In the genomic region with DNA sequence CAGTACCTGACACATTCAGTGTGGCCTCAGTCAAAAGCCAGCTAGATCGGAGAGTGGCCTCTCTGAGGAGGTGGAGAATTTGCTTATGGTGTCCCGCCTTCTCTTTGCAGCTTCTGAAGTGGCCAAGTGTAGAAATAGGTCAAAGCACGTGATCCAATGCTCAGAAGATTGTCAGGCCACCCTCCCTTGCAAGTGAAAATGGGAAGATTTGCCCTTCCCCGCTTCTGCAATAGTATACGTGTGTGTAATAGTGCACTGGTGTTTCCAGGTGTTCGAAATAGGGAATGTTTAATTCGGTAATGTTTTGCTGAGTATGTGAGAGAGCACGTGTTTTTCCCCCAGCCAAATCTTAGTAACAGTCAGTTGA, we compare ENCODE assay signal across 8 mouse cellular contexts. TPM values are rescaled to one million over a fixed set of nuclear protein-coding genes. Genes with fewer than 3 reads are reported as not detected.
DNase-seq lines count a peak whose midpoint lies in the region; ATAC-seq lines count a peak whose summit lies in the region.

No protein-coding gene starts in this region.

- H3K36me3 ChIP-seq in heart, embryonic 14.5 days (ENCODE audit: control insufficient read depth, insufficient read depth, low read length): no peaks in the 10 kb centered on the region
- H3K36me3 ChIP-seq in hindbrain, embryonic 11.5 days (ENCODE audit: control insufficient read depth, insufficient read depth, low read length): no peaks in the 10 kb centered on the region
- peaks cover 9% of the 10 kb centered on the region for H3K36me3 ChIP-seq in megakaryocyte, embryonic 14.5 days (replicated peaks; ENCODE audit: low read length)

- no peaks in the 10 kb centered on the region for H3K9me3 ChIP-seq in heart, embryonic 14.5 days (ENCODE audit: control insufficient read depth, low read length)
- H3K9me3 ChIP-seq in hindbrain, embryonic 11.5 days (ENCODE audit: control insufficient read depth, low read length): no peaks in the 10 kb centered on the region
- no peaks in the 10 kb centered on the region for H3K9me3 ChIP-seq in megakaryocyte, embryonic 14.5 days

- peak overlapping the region; percentile 92 for H3K4me2 ChIP-seq in heart, embryonic 14.5 days (ENCODE audit: low read length)
- H3K4me2 ChIP-seq in hindbrain, embryonic 11.5 days (replicated peaks; ENCODE audit: low read depth, low read length): peak overlapping the region; percentile 53

- no peaks in the 10 kb centered on the region; the same call in 1 of the 2 replicates for H3K27me3 ChIP-seq in heart, embryonic 14.5 days (ENCODE audit: control insufficient read depth, insufficient read depth, low read length)
- H3K27me3 ChIP-seq in hindbrain, embryonic 11.5 days (ENCODE audit: control insufficient read depth, insufficient read depth, low read length): no peaks in the 10 kb centered on the region
- H3K27me3 ChIP-seq in megakaryocyte, embryonic 14.5 days (replicated peaks): peaks cover 14% of the 10 kb centered on the region

- H3K4me3 ChIP-seq in heart, embryonic 14.5 days (ENCODE audit: control insufficient read depth in 1 of 2, insufficient read depth in 1 of 2, low read depth in 1 of 2, low read length in 2 of 2): peak overlapping the region; percentile 84 to 94
- H3K4me3 ChIP-seq in hindbrain, embryonic 11.5 days (ENCODE audit: low read depth, low read length): peak overlapping the region; percentile 86
- H3K4me3 ChIP-seq in megakaryocyte, embryonic 14.5 days (replicated peaks): peak overlapping the region; percentile 99

- 26% methylated on average over 8 of the region's 8 CpGs for WGBS in heart, embryonic 14.5 days
- WGBS in hindbrain, embryonic 11.5 days: 32% methylated on average over 8 of the region's 8 CpGs

- H3K4me1 ChIP-seq in heart, embryonic 14.5 days (ENCODE audit: control insufficient read depth in 2 of 2, insufficient read depth in 2 of 2, low read length in 2 of 2): peaks cover 7 to 18% of the 10 kb centered on the region in 2 experiments
- H3K4me1 ChIP-seq in hindbrain, embryonic 11.5 days (replicated peaks; ENCODE audit: control insufficient read depth, insufficient read depth, low read length): peaks cover 6% of the 10 kb centered on the region
- peaks cover 64% of the 10 kb centered on the region for H3K4me1 ChIP-seq in megakaryocyte, embryonic 14.5 days

- peak overlapping the region; percentile 86 for H3K9ac ChIP-seq in heart, embryonic 14.5 days (ENCODE audit: low read length)
- peak overlapping the region; percentile 72 for H3K9ac ChIP-seq in hindbrain, embryonic 11.5 days (ENCODE audit: low read depth, low read length)

- H3K27ac ChIP-seq in heart, embryonic 14.5 days (replicated peaks in 1 of 2; ENCODE audit: control insufficient read depth in 1 of 2, insufficient read depth in 1 of 2, low read depth in 2 of 2, low read length in 2 of 2): no peak overlapping the region
- no peak overlapping the region for H3K27ac ChIP-seq in hindbrain, embryonic 11.5 days (ENCODE audit: low read depth, low read length)

- DNase-seq in heart, adult 8-10 months (ENCODE audit: low spot score): no peak
- peak; percentile 33 for DNase-seq in Muller cell, postnatal 12 days (ENCODE audit: inconsistent ontology term)
- no peak for DNase-seq in hindbrain, embryonic 11.5 days (ENCODE audit: low spot score)
- DNase-seq in adrenal gland, postnatal 25 days: no peak
- no peak for DNase-seq in right cerebral cortex, postnatal 25 days
- DNase-seq in layer of hippocampus, adult 9-11 months: no peak

- no peak for ATAC-seq in heart, embryonic 14.5 days (ENCODE audit: insufficient number of reproducible peaks, insufficient read depth, low FRiP score, low read depth)
- ATAC-seq in hindbrain, embryonic 11.5 days (ENCODE audit: low FRiP score): no peak

RNA-seq across cellular contexts. Expression of gene Vac14, which starts 0.8 kb away (rescaled TPM):
- polyA plus RNA-seq in heart, embryonic 14.5 days (2014; fragmentation: Nextera tagmentation; extraction: Ambion mirVana): 17.4 and 19.6 TPM in 2 replicates
- 10 to 100 TPM; 14.0 to 18.3 (median 16.3) TPM for total RNA-seq in heart, adult 8-10 months (2022)
- 32.3 and 35.3 TPM in 2 replicates for polyA plus RNA-seq in hindbrain, embryonic 11.5 days (2014; fragmentation: Nextera tagmentation; extraction: Ambion mirVana)
- polyA plus RNA-seq in megakaryocyte, embryonic 14.5 days (2012; ENCODE audit: insufficient read depth, low replicate concordance): 30.7 and 36.1 TPM in 2 replicates
- total RNA-seq in adrenal gland, postnatal 25 days (2021): 34.3 and 35.4 TPM in 2 replicates
